Mouse (Mus musculus): Measurements from ENCODE around the gene 6030445D17Rik. TPM values are rescaled to one million over a fixed set of nuclear protein-coding genes. Genes with fewer than 3 reads are reported as not detected.

6030445D17Rik gene
- total RNA-seq, 2 experiments from 2014 or later: 0.20 to 0.32 TPM

Other genes starting within 250 kb of the 6030445D17Rik start
- under 1 TPM in 1 of 2 experiments, not detected in 1; 0.61 TPM for gene Tcea3, start 214.5 kb upstream of the 6030445D17Rik start, total RNA-seq (2021)
- 10 to 100 TPM; 90.0 to 93.6 TPM for gene Zfp46, start 177.6 kb upstream of the 6030445D17Rik start, total RNA-seq (2021)
- gene Hnrnpr, start 151.3 kb upstream of the 6030445D17Rik start, total RNA-seq (2021): 10 to 100 TPM; 87.8 to 95.1 TPM
- gene Htr1d, start 38.7 kb upstream of the 6030445D17Rik start, total RNA-seq (2021): 1 to 10 TPM; 1.8 to 3.1 TPM
- gene Luzp1, start 7.5 kb downstream of the 6030445D17Rik start, total RNA-seq (2021): 10 to 100 TPM; 54.7 to 67.9 TPM
- 100 to 1,000 TPM; 104 to 105 TPM for gene Kdm1a, start 140.5 kb downstream of the 6030445D17Rik start, total RNA-seq (2021)
- gene Tex46, start 148.2 kb downstream of the 6030445D17Rik start, total RNA-seq (2021): not detected
- gene Lactbl1, start 160.4 kb downstream of the 6030445D17Rik start, total RNA-seq (2021): under 1 TPM; 0.22 to 0.25 TPM

Measured in left cerebral cortex, postnatal 14 days (tissue).